8 mouse cellular contexts compared by ENCODE assay signal in the genomic region with DNA sequence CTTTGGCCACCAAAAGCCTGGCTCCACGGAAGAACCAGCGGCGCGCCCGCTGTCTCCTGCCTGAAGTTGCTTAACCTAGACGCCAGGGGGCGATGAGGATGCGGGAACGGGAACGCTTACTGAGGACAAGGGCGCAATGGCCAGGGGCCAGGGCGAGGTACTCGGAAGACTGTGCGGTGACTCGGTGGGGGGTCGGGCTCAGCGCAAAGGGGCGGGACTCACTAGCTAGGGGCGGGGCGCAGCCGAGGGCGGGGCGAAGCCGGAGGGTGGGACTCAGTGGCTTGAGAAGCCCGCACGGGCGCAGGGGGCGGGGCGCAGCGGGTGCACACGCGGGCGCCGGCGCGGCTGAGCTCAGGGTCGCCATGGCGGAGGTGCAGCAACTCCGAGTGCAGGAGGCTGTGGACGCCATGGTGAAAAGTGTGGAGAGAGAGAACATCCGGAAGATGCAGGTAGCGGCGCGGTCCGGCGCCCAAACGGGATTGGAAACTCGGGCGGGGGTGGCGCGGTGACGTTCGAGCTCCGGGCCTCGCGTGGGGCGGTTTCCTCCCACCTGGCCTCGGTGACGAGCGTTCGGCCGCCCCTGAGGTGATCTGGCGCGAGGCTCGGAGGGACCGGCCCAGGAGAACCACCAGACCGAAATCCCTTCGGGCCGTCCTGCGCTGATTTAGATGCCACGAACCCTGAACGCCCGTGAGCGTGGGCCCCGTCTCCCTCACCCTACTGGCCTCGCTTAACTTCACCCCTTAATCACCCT. TPM values are rescaled to one million over a fixed set of nuclear protein-coding genes. Genes with fewer than 3 reads are reported as not detected.
DNase-seq lines count a peak whose midpoint lies in the region; ATAC-seq lines count a peak whose summit lies in the region.

A gene (plus strand): TSS at position 276 of the 754 bp plus-strand sequence.

- peak within 1 kb of the TSS; percentile 25 for H3K27ac ChIP-seq in brown adipose tissue, adult 24 weeks (replicated peaks; ENCODE audit: low read depth, low read length)
- peak within 1 kb of the TSS; percentile 67 for H3K27ac ChIP-seq in heart, embryonic 13.5 days (replicated peaks)
- H3K27ac ChIP-seq in liver, embryonic 12.5 days, result peak within 1 kb of the TSS; percentile 79
- peak within 1 kb of the TSS; percentile 87 for H3K27ac ChIP-seq in stomach, embryonic 15.5 days

- DNase-seq in CD4-positive, CD25-positive, alpha-beta regulatory T cell, adult 2 months (ENCODE audit: low read depth, low spot score), result peak; percentile 98
- peak; percentile 69 for DNase-seq in fat pad, adult 2 months (ENCODE audit: extremely low read depth, low read depth, low spot score)
- peak; percentile 97 for DNase-seq in kidney, postnatal 10 days
- peak; percentile 90 to 93 for DNase-seq in natural killer cell, adult 2 months (ENCODE audit: low spot score in 2 of 2)

- H3K9me3 ChIP-seq in heart, embryonic 13.5 days, result no peaks in the 10 kb centered on the region
- no peaks in the 10 kb centered on the region for H3K9me3 ChIP-seq in liver, embryonic 12.5 days (replicated peaks)
- H3K9me3 ChIP-seq in stomach, embryonic 15.5 days, result no peaks in the 10 kb centered on the region

- under 1% methylated on average over 75 of the region's 76 CpGs for WGBS in heart, embryonic 13.5 days
- under 1% methylated on average over 76 of the region's 76 CpGs for WGBS in liver, embryonic 12.5 days (ENCODE audit: insufficient replicate concordance)
- under 1% methylated on average over 76 of the region's 76 CpGs for WGBS in stomach, embryonic 15.5 days

- peak within 1 kb of the TSS; percentile 87 for H3K4me2 ChIP-seq in heart, embryonic 13.5 days
- H3K4me2 ChIP-seq in liver, embryonic 12.5 days, result peak within 1 kb of the TSS; percentile 82
- peak within 1 kb of the TSS; percentile 94 for H3K4me2 ChIP-seq in stomach, embryonic 15.5 days

- H3K36me3 ChIP-seq in heart, embryonic 13.5 days, result peaks cover 23% of the 10 kb centered on the region
- peaks cover 21% of the 10 kb centered on the region for H3K36me3 ChIP-seq in liver, embryonic 12.5 days
- H3K36me3 ChIP-seq in stomach, embryonic 15.5 days, result no peaks in the 10 kb centered on the region

- 0 out of 2 replicates have a peak, but pooled peaks cover 2% of the 10 kb centered on the region for H3K27me3 ChIP-seq in heart, embryonic 13.5 days (replicated peaks)
- H3K27me3 ChIP-seq in liver, embryonic 12.5 days (replicated peaks), result no peaks in the 10 kb centered on the region
- no peaks in the 10 kb centered on the region for H3K27me3 ChIP-seq in stomach, embryonic 15.5 days (replicated peaks)

- peak within 1 kb of the TSS; percentile 76 for H3K4me3 ChIP-seq in brown adipose tissue, adult 24 weeks (ENCODE audit: insufficient read depth, low read depth, low read length)
- H3K4me3 ChIP-seq in heart, embryonic 13.5 days, result peak within 1 kb of the TSS; percentile 71
- H3K4me3 ChIP-seq in liver, embryonic 12.5 days, result peak within 1 kb of the TSS; percentile 74
- H3K4me3 ChIP-seq in stomach, embryonic 15.5 days (replicated peaks), result peak within 1 kb of the TSS; percentile 68

- H3K9ac ChIP-seq in heart, embryonic 13.5 days, result peak within 1 kb of the TSS; percentile 89
- peak within 1 kb of the TSS; percentile 83 for H3K9ac ChIP-seq in liver, embryonic 12.5 days
- H3K9ac ChIP-seq in stomach, embryonic 15.5 days, result peak within 1 kb of the TSS; percentile 53

- peak; percentile 94 for ATAC-seq in heart, embryonic 13.5 days (ENCODE audit: extremely low read depth, insufficient number of reproducible peaks, low FRiP score, low TSS enrichment)
- ATAC-seq in liver, embryonic 12.5 days, result peak; percentile 97
- ATAC-seq in stomach, embryonic 15.5 days (ENCODE audit: insufficient read depth, low FRiP score, low read depth), result peak; percentile 93

- H3K4me1 ChIP-seq in brown adipose tissue, adult 24 weeks (ENCODE audit: control insufficient read depth, insufficient read depth, insufficient read length, low read length), result no peaks in the 10 kb centered on the region
- H3K4me1 ChIP-seq in heart, embryonic 13.5 days, result peaks cover 16% of the 10 kb centered on the region
- H3K4me1 ChIP-seq in liver, embryonic 12.5 days, result peaks cover 36% of the 10 kb centered on the region
- peaks cover 7% of the 10 kb centered on the region for H3K4me1 ChIP-seq in stomach, embryonic 15.5 days

RNA-seq across cellular contexts. Expression of the gene that starts here (rescaled TPM):
- polyA plus RNA-seq in brown adipose tissue, adult 24 weeks (2012; ENCODE audit: insufficient read depth, insufficient read length, missing spikeins), result 43.3 and 73.3 TPM in 2 replicates
- 93.8 and 107 TPM in 2 replicates for polyA plus RNA-seq in heart, embryonic 13.5 days (2015; fragmentation: Nextera tagmentation; extraction: Ambion mirVana)
- 104 and 111 TPM in 2 replicates for polyA plus RNA-seq in liver, embryonic 12.5 days (2016; fragmentation: Nextera tagmentation; extraction: Ambion mirVana)
- polyA plus RNA-seq in stomach, embryonic 15.5 days (2015; fragmentation: Nextera tagmentation; extraction: Ambion mirVana), result 124 and 134 TPM in 2 replicates

Comparison
In these comparisons a context has a peak if more than half of its experiments do, and no peak if none do; other contexts are left out.
1. Peak in every context shown above with its lines: DNase-seq, ATAC-seq, H3K4me3 ChIP-seq and H3K27ac ChIP-seq.
2. H3K27ac ChIP-seq: peak in every context shown above with its lines; median percentile 87 in stomach, embryonic 15.5 days; 79 in liver, embryonic 12.5 days; 67 in heart, embryonic 13.5 days; 25 in brown adipose tissue, adult 24 weeks.